Mouse (Mus musculus): ENCODE data around the gene Ccdc9b.

Gene Ccdc9b

DNA sequence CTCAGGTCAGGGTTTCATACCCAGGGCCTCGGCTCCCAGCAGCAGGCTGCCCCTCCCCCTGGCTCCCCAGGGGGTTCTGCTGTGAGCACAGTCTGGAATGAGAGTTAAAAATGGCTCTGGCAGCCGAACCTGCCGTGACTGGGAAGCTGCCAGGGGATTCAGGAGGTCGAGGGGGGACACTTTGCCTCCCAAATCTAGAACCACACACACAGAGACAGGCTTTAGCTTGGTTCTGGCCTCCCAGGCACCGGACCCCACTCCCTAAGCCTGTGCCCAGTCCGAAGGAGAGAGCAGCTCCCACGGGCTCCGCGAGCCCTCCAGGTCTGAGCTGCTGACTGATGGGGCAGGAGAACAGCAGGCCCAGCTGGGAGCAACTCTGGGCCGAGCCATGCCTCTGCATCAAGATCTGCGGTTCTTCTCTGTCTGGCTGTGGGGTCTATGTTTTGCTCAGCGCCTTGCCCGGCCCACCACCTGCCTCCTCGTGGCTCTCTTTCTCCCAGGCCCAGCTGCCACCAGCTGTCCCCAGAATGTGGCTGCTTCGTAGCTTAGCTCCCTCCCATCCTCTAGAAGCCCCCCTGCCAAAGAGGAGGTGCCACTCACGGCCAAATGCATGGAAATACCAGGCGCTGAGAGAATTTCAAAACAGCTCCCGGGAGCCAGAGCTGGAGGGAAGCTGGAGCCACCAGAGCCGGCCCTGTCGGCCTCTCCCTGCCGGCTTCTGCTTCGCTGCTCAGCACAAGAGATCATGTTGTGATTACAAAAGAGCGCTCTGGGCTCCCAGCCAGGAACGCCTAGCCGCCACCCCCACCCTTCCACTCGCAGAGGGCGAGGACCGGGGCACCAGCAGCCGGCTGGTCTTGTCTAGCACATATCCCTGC, at the start of gene Ccdc9b:
TSS of gene Ccdc9b (minus strand) at position 756 of the 878 bp plus-strand sequence.
- DNase-seq (ENCODE audit: low read depth, low spot score) = peak; percentile 60

DNA sequence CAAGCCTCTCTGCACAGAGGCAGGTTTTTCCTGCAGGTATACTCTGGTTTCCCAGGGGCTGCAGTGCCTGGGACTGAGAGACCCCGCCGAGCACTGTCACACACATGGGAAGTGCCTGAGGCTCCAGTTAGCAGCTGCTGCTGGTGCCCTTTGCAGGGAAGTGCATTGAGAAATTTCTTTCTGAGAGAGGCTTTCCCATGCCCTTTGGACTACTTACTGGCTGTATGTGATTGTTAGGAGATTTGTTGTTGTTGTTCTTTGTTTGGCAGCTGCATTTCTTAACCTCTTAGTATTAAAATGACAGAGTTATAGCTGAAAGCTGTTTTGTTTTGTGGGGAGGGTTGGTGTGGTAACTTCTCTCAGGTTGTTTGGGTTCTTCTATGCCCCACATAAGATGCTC, 48.4 kb upstream of the Ccdc9b start:
- no peak for DNase-seq (ENCODE audit: low read depth, low spot score)

DNA sequence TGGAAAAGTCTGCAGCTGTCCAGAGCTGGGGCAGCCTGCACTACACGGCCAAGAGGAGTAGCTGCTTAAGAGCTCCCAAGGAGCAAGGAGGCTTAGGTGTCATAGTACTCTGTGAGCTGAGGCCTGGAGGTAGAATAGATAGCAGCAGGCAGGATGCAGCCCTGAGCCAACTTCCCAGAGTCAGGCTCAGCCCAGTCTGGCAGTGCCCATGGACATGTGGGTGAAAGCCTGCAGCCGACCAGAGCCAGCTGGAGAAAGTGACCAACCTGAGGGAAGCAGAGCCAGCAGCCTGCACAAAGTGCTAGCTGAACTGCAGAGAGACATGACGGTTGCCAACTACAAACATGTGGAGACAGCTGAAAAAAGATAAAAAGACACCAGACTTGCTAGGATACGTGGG, 44.4 kb upstream of the Ccdc9b start:
- DNase-seq (ENCODE audit: low read depth, low spot score) = no peak

DNA sequence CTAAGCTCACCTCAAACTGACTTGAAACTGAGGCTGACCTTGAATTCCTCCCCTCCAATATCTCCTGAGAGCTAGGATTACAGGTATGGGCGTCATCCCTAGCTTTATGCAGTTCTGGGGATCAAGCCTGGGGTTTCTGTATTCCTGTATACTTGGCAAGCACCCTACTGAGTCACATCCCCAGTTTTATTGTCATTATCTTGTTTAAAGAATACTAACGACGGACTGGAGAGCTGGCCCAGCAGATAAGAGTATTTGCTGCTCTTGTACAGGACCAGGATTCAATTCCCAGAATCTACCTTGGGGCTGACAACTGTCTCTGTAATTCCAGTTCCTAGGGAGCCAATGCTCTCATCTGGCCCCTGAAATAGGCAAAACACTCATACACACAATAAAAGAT, 43.3 kb upstream of the Ccdc9b start:
- DNase-seq (ENCODE audit: low read depth, low spot score) = no peak

DNA sequence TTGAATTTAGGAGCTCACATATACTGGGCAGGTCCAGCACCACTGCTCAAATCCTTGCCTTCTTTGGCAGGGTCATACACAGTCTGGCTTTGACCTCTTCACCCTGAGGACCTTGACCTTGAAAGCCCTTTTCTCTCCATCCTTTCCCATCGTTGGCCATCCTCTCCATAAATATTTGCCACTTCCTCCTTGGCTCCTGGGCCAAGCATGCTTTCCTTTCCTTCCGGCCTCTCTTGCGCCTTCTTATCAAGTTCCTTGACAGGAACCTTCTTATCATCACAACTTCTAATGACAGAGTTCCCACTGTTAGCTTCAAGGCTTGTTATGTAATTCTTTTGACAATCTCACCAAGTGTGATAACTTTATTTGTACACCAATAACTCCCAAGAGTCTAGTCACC, 42.7 kb upstream of the Ccdc9b start:
- DNase-seq (ENCODE audit: low read depth, low spot score) = no peak

DNA sequence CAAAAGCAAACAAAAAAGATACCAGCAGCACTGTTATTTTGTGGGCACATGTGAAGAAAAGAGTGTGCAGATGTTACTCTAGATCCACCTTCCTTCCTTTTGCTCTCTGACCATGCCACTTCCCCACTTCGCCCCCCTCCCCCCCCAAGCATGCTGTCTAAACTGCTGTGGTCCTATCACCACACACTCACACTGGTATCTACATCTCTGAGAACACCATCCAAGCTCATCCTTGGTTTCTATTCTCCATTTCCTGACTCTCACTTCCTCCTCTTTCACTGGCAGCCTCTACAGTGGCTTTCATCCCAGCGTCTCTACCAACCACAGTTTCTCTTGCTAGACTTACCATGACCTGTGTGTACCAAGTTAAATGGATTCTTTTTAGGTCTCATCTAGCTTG, 42.0 kb upstream of the Ccdc9b start:
- DNase-seq (ENCODE audit: low read depth, low spot score) = no peak

DNA sequence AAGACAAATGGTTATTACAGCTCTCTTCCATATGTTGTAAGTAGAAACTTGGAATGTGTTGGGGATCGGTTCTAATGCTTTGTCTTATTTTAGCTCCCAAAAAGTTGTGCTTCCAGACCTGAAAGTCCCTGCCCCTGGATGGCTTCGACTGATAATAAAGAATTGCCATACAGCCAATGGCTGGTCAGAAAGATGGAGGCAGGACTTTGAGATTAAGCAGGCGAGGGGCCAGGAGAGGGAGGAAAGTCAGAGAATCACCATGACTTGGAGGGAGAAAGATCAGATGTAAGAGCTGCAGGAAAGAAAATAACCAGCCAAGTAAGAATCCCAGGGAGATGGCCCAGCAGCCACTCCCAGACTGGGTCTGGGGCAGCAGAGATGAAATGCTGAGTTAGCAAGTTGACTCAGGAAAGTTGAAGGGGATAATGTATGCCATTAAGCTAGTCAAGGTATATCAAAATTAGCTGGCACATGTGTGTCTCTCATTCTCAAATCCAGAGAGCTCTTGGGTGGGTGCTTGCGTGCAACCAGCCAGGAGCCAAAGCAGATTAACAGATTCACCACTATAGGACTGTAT, 40.2 kb upstream of the Ccdc9b start:
- no peak for DNase-seq (ENCODE audit: low read depth, low spot score)

DNA sequence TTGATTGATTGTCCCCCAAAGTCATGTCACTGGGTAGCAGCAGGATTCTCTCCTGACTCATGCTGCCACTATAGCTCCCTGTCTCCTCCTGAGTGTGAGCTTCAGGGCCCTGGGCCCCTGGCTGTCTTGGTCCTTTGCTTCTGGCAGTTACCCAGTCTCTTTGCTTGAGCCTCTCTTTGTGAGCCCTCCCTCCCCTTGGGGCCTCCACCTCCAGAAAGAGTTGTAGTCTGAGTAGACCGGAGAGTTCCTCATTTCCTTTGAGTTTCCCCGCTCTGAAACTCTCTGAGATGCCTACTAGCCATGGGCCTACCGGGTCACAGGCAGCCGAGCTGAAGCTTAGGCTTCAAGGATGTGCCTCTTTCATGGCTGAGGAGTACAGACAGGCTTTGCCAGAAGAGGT, 31.2 kb upstream of the Ccdc9b start:
- no peak for DNase-seq (ENCODE audit: low read depth, low spot score)

DNA sequence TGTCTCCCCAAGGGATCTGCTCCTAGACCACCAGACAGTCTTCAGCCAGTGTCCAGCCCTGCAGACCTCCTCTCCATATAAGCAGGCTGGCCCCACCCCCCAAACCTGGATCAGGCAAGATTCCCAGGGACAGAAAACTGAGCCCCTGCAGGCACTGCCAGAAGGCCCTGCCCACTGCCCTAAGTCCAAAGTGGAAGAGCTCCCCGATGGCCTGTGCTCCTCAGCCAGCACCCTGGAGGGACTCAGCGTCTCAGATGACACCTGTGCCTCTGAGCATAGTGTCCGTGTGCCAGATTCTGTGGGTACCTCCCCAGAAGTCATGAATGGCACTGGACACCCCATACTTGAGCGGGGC, 29.8 kb upstream of the Ccdc9b start:
- DNase-seq (ENCODE audit: low read depth, low spot score) = no peak

DNA sequence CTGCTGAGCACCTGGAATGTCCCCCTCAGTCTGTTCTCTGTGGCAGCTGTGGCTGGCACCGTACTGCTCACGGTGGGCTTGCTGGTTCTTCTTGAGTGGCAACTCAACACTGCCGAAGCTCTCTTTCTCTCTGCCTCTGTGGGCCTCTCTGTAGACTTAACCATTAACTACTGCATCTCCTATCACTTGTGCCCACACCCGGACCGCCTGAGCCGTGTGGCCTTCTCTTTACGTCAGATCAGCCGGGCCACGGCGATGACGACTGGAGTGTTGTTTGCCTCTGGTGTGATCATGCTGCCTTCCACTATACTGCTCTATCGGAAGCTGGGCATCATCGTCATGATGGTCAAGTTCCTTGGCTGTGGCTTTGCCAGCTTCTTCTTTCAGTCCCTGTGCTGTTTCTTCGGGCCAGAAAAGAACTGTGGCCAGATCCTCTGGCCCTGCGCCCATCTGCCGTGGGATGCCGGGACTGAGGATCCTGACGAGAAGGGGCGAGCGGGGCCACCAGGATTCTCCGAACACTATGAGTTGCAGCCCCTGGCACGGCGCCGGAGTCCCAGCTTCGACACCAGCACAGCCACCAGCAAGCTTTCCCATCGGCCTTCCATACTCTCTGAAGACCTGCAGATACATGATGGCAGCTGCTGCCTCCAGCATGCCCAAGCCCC, 29.3 kb upstream of the Ccdc9b start:
- DNase-seq (ENCODE audit: low read depth, low spot score) = no peak

DNA sequence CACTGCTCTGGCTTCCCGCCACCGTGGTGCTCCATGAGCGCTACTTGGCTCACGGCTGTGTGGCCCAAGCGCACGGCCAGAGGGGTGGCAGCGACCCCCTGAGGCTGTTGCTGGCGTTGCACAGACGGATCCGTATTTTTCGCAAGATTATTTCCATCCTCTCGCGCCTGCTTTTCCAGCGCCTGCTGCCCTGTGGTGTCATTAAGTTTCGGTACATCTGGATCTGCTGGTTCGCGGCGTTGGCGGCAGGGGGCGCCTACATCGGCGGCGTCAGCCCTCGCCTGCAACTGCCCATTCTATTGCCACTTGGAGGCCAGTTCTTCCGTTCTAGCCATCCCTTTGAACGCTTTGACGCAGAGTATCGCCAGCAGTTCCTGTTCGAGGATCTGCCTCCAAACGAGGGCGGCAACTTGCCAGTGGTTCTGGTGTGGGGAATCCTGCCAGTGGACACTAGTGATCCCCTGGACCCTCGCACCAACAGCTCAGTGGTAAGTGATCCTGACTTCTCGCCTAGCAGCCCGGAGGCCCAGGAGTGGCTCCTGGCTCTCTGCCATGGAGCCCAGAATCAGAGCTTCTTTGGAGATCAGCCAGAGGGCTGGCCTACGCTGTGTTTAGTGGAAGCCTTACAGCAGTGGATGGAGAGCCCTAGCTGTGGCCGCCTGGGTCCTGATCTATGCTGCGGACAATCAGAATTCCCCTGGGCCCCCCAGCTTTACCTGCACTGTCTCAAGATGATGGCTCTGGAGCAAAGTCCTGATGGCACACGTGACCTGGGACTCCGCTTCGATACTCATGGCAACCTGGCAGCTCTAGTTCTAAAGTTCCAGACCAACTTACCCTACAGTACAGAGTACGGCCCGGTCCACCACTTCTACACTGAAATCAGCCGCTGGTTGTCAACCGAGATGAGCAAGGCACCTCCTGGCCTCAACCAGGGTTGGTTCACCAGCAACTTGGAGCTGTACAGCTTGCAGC, 28.4 kb upstream of the Ccdc9b start:
- DNase-seq (ENCODE audit: low read depth, low spot score) = peak; percentile 92

DNA sequence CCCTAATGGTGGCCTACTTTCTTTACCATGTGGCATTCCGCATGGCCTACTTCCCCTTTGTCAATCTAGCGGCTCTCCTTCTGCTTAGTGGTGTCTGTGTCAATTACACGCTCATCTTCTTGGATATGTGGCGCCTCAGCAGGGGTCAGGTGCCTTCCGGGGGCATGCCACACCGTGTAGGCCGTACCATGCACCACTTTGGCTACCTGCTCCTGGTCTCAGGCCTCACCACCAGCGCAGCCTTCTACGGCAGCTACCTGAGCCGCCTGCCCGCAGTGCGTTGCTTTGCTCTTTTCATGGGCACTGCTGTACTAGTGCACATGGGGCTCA, 27.7 kb upstream of the Ccdc9b start:
- DNase-seq (ENCODE audit: low read depth, low spot score) = no peak

DNA sequence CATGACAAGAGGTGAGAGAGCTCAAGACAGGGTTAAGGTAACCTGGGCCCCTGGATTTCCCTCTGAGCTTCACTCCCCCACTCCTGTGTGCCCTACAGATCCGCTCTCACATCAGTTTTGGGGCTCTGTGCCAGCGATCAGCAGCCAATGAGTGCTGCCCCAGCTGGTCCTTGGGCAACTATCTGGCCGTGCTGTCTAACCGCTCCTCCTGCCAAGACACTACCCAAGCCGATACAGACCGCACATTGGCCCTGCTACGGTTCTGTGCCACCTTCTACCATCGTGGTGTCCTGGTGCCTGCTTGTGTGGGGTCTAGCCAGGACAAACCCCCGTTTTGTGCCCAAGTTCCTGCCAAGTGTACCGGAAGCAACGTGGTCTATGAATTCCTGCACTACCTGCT, 27.0 kb upstream of the Ccdc9b start:
- DNase-seq (ENCODE audit: low read depth, low spot score) = no peak

DNA sequence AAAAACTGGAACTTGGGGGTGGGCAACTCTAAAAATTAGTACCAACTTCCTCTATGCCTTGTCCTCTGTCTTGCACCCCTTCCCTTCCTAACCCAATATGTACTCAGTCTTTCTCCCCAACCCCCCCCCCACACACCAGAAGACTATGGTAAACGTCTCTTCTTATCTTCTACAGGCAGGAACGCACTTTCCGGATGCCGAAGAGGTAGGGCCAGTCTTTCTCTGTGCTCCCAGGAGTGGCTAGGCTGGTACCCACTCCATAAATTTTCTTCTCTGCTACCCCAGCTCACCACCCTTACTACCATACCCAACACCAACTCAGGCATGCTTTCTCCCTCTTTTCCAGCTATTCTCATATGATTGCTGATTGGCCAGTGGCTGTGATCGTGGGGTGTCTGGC, 24.1 kb upstream of the Ccdc9b start:
- no peak for DNase-seq (ENCODE audit: low read depth, low spot score)

DNA sequence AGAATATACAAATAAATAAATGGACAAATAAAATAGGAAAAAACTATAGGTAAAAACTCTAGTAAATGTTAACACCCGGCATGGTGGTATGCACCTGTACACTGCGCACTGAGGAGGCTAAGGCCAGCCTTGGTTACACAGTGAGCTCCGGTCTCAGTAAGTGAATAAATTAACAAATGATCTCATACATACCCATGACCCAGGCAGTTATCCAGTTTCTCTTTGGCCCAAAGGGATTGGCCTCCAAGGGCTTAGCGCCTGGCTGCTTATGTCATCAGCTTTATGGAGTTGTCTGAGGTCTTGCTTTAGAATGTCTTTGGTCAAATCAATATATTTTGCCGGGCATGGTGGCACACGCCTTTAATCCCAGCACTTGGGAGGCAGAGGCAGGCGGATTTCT, 21.2 kb upstream of the Ccdc9b start:
- no peak for DNase-seq (ENCODE audit: low read depth, low spot score)

DNA sequence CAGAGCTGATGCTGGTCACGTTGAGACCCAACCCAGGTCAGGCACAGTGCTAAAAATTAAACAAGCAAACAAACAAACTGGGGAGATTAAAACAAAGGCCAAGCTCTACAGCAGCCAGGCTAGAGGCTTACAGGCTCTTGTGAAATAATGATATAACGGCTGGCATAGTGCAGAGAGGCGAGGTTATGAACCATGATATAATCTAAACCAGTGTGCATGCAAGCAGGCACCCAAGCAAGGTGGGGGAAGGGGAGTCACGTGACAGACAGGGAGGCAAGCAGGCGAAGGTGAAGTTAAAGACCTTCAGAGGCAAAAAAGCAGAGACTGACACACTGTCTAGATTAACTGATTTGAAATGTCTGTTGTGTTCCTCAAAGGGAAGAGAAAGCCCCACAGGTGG, 20.6 kb upstream of the Ccdc9b start:
- no peak for DNase-seq (ENCODE audit: low read depth, low spot score)

DNA sequence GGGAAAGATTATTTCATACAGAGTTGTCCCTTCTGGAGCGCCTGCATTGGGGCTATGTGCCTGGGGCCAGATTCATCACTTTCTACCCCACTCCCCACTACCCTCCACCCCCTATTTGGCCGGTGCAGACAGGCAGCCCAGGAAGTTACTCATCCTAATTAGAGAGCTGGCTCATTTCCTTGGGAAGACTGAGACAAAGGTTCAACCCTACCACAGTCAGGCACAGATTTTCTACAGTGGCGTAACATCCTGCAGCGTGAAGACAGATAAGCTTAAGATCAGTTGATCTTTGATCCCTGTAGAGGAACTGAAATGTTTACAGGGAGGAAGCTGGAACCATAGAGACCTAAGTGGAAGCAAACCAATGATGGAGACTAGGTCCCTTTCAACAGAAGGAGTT, 19.8 kb upstream of the Ccdc9b start:
- no peak for DNase-seq (ENCODE audit: low read depth, low spot score)

DNA sequence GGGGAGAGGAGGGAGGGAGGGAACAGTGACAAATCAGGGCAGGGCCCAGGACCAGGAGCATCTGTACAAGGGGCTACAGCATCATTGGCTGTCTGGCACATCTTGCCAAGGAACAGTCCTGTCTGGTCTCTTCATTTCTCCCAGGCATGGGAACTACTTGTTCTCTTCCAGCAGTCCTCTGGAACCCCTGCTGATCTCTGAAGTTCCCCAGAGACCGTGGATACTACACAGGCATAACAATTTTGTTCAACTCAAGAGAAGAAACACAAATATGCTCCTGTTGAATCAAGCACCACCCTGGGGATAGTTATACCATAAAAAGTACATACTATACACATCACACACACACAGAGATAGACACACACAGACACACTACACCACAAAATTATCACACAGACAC, 18.7 kb upstream of the Ccdc9b start:
- DNase-seq (ENCODE audit: low read depth, low spot score) = no peak

DNA sequence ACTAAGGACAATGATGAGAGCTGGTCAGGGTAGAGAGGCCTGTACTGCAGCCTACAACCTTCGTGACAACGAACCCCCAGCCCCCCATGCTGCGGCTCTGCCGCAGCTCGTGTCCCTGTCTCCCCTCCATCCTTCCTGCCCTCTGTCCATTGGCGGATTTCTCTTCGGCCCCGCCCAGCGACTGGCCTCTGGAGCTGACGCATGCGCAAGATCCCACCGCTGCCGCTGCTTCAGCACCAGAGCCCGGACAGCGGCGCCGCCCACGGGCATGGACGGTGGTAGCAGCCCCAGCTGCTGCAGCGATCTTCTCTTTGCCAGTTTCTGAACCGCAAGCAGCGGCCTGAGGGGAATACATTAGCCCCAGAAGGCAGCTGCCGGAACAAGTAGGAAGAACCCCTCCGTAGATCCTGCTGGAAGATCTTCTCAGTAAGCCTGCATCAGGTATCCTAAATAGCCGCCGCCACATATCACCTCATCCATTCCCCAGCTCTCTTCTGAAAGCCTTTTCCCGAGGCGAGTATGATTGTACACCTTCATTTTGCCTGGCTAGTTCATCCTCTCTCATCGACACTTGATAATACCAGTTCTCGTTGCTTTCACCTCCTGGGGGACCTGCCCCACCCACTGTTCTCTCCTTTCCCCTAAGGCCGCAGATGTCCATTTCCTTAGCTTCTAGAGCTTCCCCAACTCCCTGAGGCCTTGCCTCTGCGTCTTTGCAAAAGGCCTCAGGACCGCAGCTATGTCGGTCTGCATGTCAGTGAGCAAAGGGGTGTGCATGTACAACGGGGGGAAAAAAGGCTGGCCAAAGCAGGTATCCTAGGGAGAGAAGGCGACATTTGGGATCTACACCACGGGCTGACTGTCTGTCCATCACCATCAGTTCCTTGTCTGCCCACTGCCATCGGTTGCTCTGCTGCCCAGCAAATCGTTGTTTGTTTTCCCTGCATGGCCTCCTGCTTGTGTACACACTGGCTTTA, 17.3 kb upstream of the Ccdc9b start, which contains the start of gene Disp2:
TSS of gene Disp2 (plus strand) at position 216 of the 977 bp plus-strand sequence.
- DNase-seq (ENCODE audit: low read depth, low spot score) = peak; percentile 92

DNA sequence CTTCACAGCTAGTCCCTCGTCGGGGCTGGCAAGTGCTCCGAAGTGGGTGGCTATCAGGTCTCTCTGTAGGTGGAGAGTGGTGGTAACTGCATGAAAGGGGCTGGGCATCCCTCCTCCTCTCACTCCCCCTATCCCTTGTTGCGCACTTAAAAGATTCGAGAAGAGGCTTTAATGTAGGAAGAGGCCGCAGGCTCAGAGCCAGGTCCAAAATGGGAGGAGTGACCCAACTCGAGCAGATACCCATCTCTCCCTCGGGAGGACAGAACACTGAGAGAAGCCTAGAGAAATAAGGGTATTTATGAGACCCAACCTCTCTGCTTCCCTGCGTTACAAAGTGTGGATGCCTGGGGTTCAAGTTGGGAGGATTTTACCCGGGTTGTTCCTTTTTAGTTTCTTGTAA, 16.6 kb upstream of the Ccdc9b start:
- DNase-seq (ENCODE audit: low read depth, low spot score) = peak; percentile 40

DNA sequence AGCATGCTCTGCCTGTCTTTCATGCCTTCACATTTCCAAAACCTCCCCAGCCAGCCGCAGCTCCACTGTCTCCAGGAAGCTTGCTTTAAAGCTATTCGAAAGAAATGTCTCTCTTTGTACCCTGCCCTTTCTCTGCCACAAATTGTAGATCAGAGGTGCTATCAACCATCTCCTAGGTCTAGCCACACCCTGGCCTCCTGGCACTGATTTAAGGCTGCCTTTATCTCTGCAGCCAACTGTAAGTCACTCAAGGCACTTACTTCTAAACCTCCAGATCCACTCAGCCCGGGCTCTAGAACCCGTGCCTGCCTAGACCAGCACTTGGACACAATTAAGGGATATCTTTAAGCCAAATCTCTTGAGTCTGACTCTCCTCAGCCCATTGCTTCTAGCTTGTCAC, 16.0 kb upstream of the Ccdc9b start:
- DNase-seq (ENCODE audit: low read depth, low spot score) = no peak

All from R1 (cell line).